Mouse (Mus musculus) lung, postnatal 0 days (tissue): ENCODE measurements around the gene Pmp22.

Experiments
- CTCF ChIP-seq: IDR thresholded peaks from 2 replicates; pipeline ENCODE4 v1.5.1; 2016; ENCODE audit warnings: antibody characterized with exemption, mild to moderate bottlenecking
- EP300 ChIP-seq: IDR thresholded peaks from 2 replicates; pipeline ENCODE4 v1.6.1; 2016; ENCODE audit warnings: antibody characterized with exemption, mild to moderate bottlenecking, control low read depth

DNA sequence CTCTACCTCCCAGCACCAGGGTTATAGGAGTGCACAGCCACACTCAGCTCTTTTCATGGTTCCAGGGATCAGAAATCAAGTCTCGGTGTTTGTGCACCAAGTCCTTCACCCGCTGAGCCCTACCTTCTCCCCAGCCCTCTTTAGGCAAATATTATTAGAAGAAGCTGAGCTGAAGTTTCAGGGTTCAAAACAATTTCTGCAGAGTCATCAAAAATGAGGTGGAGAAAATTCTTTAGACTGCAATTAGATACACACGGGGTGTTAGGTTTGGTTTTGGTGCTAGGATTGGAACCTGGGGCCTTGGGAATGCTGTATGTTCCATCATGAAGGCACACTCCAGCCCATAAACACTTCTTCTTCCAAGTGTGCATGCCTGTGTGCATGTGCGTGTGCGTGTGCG, 40.1 kb upstream of the Pmp22 start:
- TF ChIP-seq CTCF (no peak), EP300 (no peak)
